Mouse (Mus musculus): ENCODE measurements around the gene Camk1g. TPM values are rescaled to one million over a fixed set of nuclear protein-coding genes. Genes with fewer than 3 reads are reported as not detected.

Gene Camk1g
- total RNA-seq, 1 experiment from 2014 or later, result not detected

GRCm38 (mm10) chr1:193316358-193316750 lies 53.7 kb downstream of the Camk1g start:
- ATAC-seq (replicated peaks; ENCODE audit: insufficient number of reproducible peaks, low FRiP score, low TSS enrichment, poor library complexity, severe bottlenecking), result no peak

DNA sequence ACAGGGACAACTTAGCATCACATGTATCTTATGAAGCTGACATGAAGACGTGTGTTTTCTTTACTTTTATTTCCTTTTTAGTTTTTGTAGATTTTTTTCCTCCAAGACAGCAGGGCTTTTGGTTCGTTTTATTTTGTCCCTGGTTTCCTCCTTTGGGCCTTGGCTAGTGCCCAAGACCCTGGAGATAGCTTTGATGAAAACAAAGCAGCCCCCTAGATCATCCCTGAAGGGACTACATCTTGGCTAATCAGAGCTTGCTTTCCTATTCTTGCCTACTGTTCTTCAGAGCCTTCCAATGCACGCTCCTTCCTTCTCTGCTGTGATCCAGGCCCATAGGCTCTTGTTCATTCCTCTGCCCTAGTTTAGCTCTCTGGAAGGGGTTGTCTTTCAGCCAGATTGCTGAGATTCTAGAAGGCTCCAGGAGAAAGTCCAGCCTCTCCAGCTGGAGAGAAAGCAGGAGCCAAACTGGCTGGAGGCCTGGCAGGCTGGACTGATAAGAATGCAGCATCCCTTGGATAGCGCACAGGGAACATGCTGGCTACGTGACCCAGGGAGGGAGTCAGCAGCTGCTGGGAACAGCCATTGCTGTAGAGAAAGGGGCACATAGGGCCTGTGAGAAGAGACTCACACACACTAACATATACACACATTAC lies 54.3 kb downstream of the Camk1g start:
- ATAC-seq (replicated peaks; ENCODE audit: insufficient number of reproducible peaks, low FRiP score, low TSS enrichment, poor library complexity, severe bottlenecking), result no peak

DNA sequence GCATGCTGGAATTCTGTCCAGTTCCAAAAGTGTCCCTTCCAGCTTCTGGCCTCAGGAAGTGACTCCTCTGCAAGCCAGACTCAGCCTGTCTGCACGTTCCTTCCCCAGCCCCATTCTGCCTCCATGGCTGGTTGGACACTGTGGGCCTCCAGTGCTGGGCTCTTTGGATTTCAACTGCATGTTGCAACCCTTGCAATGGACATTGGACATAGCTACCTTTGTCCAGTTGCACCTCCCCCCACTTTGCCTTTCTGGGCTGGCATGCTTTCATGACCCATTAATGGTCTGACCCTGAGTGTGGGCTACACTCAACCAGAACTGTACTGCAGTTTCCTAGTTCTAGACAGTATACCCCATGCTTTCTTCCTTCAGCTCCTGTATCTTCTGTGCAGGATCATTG lies 58.5 kb downstream of the Camk1g start:
- no peak for ATAC-seq (replicated peaks; ENCODE audit: insufficient number of reproducible peaks, low FRiP score, low TSS enrichment, poor library complexity, severe bottlenecking)

- no peak for ATAC-seq (replicated peaks; ENCODE audit: insufficient number of reproducible peaks, low FRiP score, low TSS enrichment, poor library complexity, severe bottlenecking)
These were observed 59.5 kb downstream of the Camk1g start for GRCm38 (mm10) chr1:193310519-193311085.

DNA sequence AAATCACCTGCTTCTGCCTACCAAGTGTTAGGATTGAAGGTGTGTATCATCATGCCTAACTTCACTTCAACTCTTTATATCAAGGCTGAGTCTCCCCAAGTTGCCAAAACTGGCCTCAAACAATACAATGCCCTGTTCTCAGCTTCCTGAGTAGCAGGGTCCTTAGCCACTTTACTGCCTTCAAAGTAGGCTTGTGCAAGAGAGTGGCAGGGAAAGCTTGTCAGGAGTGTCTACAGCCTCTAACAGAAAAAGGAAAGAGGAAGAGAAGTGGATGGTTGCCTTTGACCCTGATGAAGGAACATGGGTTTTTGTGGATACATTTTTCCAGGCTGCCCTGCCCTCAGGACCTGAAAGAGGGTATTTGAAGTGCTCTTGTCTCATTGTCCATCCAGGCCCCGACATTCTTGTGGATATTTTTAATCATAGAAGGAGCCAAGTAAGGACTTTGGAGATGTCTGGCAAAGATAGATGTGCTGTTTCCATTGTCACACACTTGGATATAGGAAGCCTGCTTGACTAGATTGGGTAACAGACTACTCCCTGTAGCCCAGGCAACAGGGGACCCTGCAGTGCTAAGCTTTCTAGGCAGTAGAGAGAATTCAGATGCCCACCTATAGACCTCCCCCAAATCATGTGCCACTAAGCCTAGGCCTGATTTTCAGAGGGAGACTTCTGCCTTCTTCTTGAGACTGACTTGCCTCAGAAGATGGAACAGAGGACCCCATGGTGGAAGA lies 60.1 kb downstream of the Camk1g start:
- ATAC-seq (replicated peaks; ENCODE audit: insufficient number of reproducible peaks, low FRiP score, low TSS enrichment, poor library complexity, severe bottlenecking), result no peak

GRCm38 (mm10) chr1:193306832-193307231 lies 63.3 kb downstream of the Camk1g start:
- no peak for ATAC-seq (replicated peaks; ENCODE audit: insufficient number of reproducible peaks, low FRiP score, low TSS enrichment, poor library complexity, severe bottlenecking)

GRCm38 (mm10) chr1:193305386-193305785 lies 64.7 kb downstream of the Camk1g start:
- no peak for ATAC-seq (replicated peaks; ENCODE audit: insufficient number of reproducible peaks, low FRiP score, low TSS enrichment, poor library complexity, severe bottlenecking)

DNA sequence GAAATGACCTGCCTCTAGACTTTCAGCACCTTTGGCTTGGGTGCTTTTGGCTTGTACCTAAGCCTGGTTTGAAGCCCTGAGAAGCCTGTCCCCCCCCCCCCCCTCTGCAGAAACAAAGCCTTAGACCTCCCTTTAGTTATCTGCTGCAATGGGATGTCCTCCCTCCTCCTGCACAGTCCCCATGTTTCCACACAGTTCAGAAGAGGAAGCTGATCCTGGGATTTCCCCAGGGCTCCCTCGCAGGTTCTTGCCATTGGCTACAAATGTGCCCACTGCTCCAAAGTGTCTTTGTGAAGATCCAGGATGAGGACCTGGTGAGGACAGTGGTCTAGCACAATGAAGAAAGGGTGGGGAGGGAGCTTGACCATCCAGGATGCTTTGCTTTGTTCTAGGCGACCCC lies 67.0 kb downstream of the Camk1g start:
- ATAC-seq (replicated peaks; ENCODE audit: insufficient number of reproducible peaks, low FRiP score, low TSS enrichment, poor library complexity, severe bottlenecking), result no peak

- no peak for ATAC-seq (replicated peaks; ENCODE audit: insufficient number of reproducible peaks, low FRiP score, low TSS enrichment, poor library complexity, severe bottlenecking)
These were observed 68.0 kb downstream of the Camk1g start for GRCm38 (mm10) chr1:193302093-193302405.

DNA sequence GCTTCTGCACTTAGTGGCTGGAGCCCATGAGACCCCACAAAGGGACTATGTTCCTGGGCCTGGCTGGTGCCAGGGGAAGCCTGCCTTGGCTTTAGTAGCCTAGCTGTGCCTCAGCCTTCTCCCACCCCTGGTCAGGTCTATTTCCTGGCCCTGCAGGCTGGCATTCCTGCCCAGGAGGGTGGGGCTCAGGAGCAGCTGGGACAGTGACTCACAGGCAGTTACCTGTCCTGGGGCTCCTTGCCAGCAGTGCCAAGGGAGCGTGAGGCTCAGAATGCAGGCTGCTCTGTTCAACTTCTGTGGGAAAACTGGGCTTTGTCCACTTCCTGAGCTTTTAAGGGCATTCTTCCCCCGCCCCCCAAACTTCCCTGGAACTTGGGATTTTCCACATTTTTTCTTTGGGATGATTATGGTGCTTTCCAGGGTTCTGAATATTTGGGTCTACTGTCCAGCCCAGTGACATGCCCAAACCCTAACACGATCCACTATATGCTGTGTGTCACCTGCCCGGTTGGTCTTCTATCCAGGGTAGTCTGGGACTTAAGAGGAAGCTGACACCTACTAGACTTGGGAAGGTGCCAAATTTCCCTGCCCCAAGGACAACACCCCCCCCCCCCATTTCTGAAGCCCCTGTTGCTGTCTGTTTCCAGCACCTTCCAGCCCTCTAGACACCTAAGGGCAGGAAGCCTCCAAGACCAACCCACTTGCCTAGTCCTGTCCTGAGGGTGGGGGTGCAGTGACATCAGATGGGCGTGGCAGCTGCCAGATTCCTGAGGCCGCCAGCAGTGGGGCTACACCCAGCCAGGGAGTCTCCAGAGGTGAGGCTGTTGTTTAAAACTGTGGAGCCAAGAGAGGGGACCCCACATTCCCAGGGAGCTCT lies 68.6 kb downstream of the Camk1g start:
- ATAC-seq (replicated peaks; ENCODE audit: insufficient number of reproducible peaks, low FRiP score, low TSS enrichment, poor library complexity, severe bottlenecking), result no peak

GRCm38 (mm10) chr1:193299995-193300394 lies 70.1 kb downstream of the Camk1g start:
- ATAC-seq (replicated peaks; ENCODE audit: insufficient number of reproducible peaks, low FRiP score, low TSS enrichment, poor library complexity, severe bottlenecking), result no peak

GRCm38 (mm10) chr1:193298141-193298765 lies 71.8 kb downstream of the Camk1g start:
- ATAC-seq (replicated peaks; ENCODE audit: insufficient number of reproducible peaks, low FRiP score, low TSS enrichment, poor library complexity, severe bottlenecking), result no peak

Other genes with a start within 250 kb of the Camk1g start
- gene Diexf, start 240.0 kb downstream of the Camk1g start, total RNA-seq (2017), result 19.6 to 30.8 TPM (median 24.0 TPM) in 3 replicates
- 0.29 TPM in 1 of 3 replicates, not detected in the others for gene Irf6, start 217.2 kb downstream of the Camk1g start, total RNA-seq (2017)
- gene A130010J15Rik, start 202.3 kb downstream of the Camk1g start, total RNA-seq (2017), result 6.1 to 15.4 TPM (median 10.2 TPM) in 3 replicates
- 198 to 292 TPM (median 228 TPM) in 3 replicates for gene Traf3ip3, start 168.6 kb downstream of the Camk1g start, total RNA-seq (2017)
- gene Lamb3, start 162.6 kb downstream of the Camk1g start, total RNA-seq (2017), result 2.9 to 28.1 TPM (median 5.6 TPM) in 3 replicates
- gene Hsd11b1, start 106.2 kb downstream of the Camk1g start, total RNA-seq (2017), result 101 to 156 TPM (median 112 TPM) in 3 replicates
- 41.0 to 151 TPM (median 72.9 TPM) in 3 replicates for gene G0s2, start 97.1 kb downstream of the Camk1g start, total RNA-seq (2017)